Mouse (Mus musculus) layer of hippocampus, postnatal 25 days (tissue): ENCODE results near the gene Dscaml1. TPM values are rescaled to one million over a fixed set of nuclear protein-coding genes. Genes with fewer than 3 reads are reported as not detected.

ENCODE experiments used
- DNase-seq, 2 experiments: peaks; one replicate each; pipeline ENCODE4 v3.0.0; 2022; ENCODE audit warnings: mixed read lengths in 2 of 2, low spot score in 1 of 2; ENCODE audit errors: extremely low spot score in 1 of 2
- total RNA-seq, 2 experiments: library from RNA; stranded (reverse); gene quantifications; 2 replicates each; pipeline ENCODE4 v1.2.3; 2021

Dscaml1 gene
- 10 to 100 TPM; 74.4 to 96.5 TPM for total RNA-seq

GRCm38 (mm10) chr9:45426456-45426855 lies at the start of gene Dscaml1:
TSS of gene Dscaml1 (plus strand) at chr9:45426628.
- DNase-seq, result no peak

GRCm38 (mm10) chr9:45376883-45377282 lies 49.5 kb upstream of the Dscaml1 start:
- no peak for DNase-seq

- no peak for DNase-seq
Measured at GRCm38 (mm10) chr9:45380411-45381251, 45.8 kb upstream of the Dscaml1 start.

- peak in 1 of 2 experiments; percentile 15 for DNase-seq
Measured at GRCm38 (mm10) chr9:45382336-45382735, 44.1 kb upstream of the Dscaml1 start.

GRCm38 (mm10) chr9:45382834-45383233 lies 43.6 kb upstream of the Dscaml1 start:
- DNase-seq, result no peak

- DNase-seq, result no peak
Measured at GRCm38 (mm10) chr9:45383883-45384282, 42.5 kb upstream of the Dscaml1 start.

GRCm38 (mm10) chr9:45386698-45387097 lies 39.7 kb upstream of the Dscaml1 start:
- no peak for DNase-seq

- DNase-seq, result peak; percentile 90 to 95
Measured at GRCm38 (mm10) chr9:45388385-45388994, 37.9 kb upstream of the Dscaml1 start.

- DNase-seq, result no peak
Measured at GRCm38 (mm10) chr9:45389596-45389995, 36.8 kb upstream of the Dscaml1 start.

- no peak for DNase-seq
Measured at GRCm38 (mm10) chr9:45391299-45391698, 35.1 kb upstream of the Dscaml1 start.

GRCm38 (mm10) chr9:45395218-45395617 lies 31.2 kb upstream of the Dscaml1 start:
- DNase-seq, result no peak

GRCm38 (mm10) chr9:45395796-45396195 lies 30.6 kb upstream of the Dscaml1 start:
- no peak for DNase-seq

GRCm38 (mm10) chr9:45398336-45398735 lies 28.1 kb upstream of the Dscaml1 start:
- no peak for DNase-seq

- no peak for DNase-seq
Measured at GRCm38 (mm10) chr9:45399434-45399833, 27.0 kb upstream of the Dscaml1 start, which contains the start of gene Fxyd2. TSS of gene Fxyd2 (plus strand) at chr9:45399669.

GRCm38 (mm10) chr9:45401851-45402250 lies 24.6 kb upstream of the Dscaml1 start:
- no peak for DNase-seq

GRCm38 (mm10) chr9:45402957-45403356 lies 23.5 kb upstream of the Dscaml1 start:
- DNase-seq, result no peak

GRCm38 (mm10) chr9:45405694-45406093 lies 20.7 kb upstream of the Dscaml1 start:
- DNase-seq, result no peak

GRCm38 (mm10) chr9:45406808-45407207 lies 19.6 kb upstream of the Dscaml1 start:
- DNase-seq, result no peak

GRCm38 (mm10) chr9:45407706-45408675 lies 18.4 kb upstream of the Dscaml1 start:
- peak; percentile 84 to 89 for DNase-seq

- DNase-seq, result no peak
Measured at GRCm38 (mm10) chr9:45410193-45410592, 16.2 kb upstream of the Dscaml1 start.

GRCm38 (mm10) chr9:45410614-45411013 lies 15.8 kb upstream of the Dscaml1 start:
- no peak for DNase-seq
